Mouse (Mus musculus) liver, postnatal 0 days (tissue): ENCODE measurements at regions not wholly inside any gene's neighbourhood (a gene's known extent, or its start where the extent isn't known, plus 50 kb on each side); places are given as distances from the start of the nearest gene placed in this dataset.

ENCODE experiments used
- CTCF ChIP-seq: sonication (generic); IDR thresholded peaks from 2 replicates; pipeline ENCODE4 v1.5.1; 2016; ENCODE audit warnings: antibody characterized with exemption, low read depth
- EP300 ChIP-seq: IDR thresholded peaks from 2 replicates; pipeline ENCODE4 v1.6.1; 2016; ENCODE audit warnings: antibody characterized with exemption, low read depth, mild to moderate bottlenecking

DNA sequence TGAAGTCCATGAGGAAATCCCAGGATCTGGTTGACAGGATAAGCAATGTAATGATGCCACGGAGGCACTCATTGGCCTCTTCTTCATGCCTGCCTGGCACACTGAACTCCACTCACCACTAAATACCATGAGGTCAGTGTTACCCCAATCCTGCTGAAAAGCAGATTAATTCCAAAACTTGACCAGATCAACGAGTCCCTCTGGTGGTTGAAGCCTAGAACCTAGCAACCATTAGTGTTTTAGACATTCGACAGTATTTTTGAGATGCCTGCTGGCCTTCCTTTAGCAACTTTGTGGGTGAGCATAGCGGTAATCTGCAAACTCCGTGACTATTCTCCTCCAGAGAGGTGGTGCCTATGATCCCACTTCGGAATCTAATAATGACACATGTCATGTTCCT is 92.3 kb upstream of the Prok2 start:
- TF ChIP-seq EP300: no peak
- TF ChIP-seq CTCF: no peak
